Mouse (Mus musculus): ENCODE results near the gene Tmem254c. TPM values are rescaled to one million over a fixed set of nuclear protein-coding genes. Genes with fewer than 3 reads are reported as not detected.
"Not testable (repeated sequence)": the region's sequence is repeated elsewhere in the genome, so short reads cannot be mapped to it uniquely, and the experiment has no call there.

Tmem254c gene
- 1 to 10 TPM in 2 of 26 experiments, under 1 TPM in 1, not detected in 23; 0.99 to 4.3 (median 3.1) TPM for total RNA-seq (2018; cell fraction: chromatin; rRNA removed)
- total RNA-seq (2018; cell fraction: cytosol; rRNA removed) = 1 to 10 TPM in 14 of 26 experiments, under 1 TPM in 6, not detected in 6; 0.13 to 5.5 (median 2.3) TPM
- total RNA-seq (2018; cell fraction: nucleus; rRNA removed) = 1 to 10 TPM in 17 of 26 experiments, under 1 TPM in 4, not detected in 5; 0.73 to 4.6 (median 2.3) TPM
- 2.1 to 3.6 TPM in 2 of 3 replicates, not detected in the other for polyA plus RNA-seq (2018)

DNA sequence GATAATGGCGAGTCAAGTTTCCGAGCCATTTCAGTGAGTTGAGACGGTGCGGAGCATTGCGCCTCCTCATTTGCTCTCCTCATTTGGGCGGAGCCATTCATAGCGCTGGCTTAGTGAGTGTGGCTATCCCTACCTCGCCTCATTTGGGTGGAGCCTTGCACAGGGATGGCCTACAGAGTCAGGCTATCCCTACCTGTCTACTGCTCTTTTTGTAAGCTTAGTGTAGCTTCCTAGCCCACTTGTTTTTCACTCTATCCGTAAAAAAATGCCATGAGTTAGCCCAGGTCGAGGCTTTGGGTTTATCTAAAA lies at the start of gene Tmem254c:
Gene Tmem254c, minus strand, starts transcription at position 31 of the 309 bp plus-strand sequence.
- H3K36me3 ChIP-seq (ENCODE audit: inconsistent target); H3K27ac ChIP-seq; H3K79me2 ChIP-seq (ENCODE audit: inconsistent target); H3K4me3 ChIP-seq (ENCODE audit: inconsistent target): not testable (repeated sequence)
- no CpG with 5 or more reads among the region's 10 CpGs for WGBS (ENCODE audit: missing documents)

GRCm38 (mm10) chr14:26097622-26098021 lies 30.5 kb upstream of the Tmem254c start:
- not testable (repeated sequence) for H3K79me2 ChIP-seq (ENCODE audit: inconsistent target); H3K27ac ChIP-seq; H3K4me3 ChIP-seq (ENCODE audit: inconsistent target); H3K36me3 ChIP-seq (ENCODE audit: inconsistent target)
- no CpG with 5 or more reads among the region's 3 CpGs for WGBS (ENCODE audit: missing documents)

GRCm38 (mm10) chr14:26081997-26082396 lies 14.8 kb upstream of the Tmem254c start, which contains the start of gene Cphx3:
Gene Cphx3 (plus strand): TSS chr14:26082297.
- WGBS (ENCODE audit: missing documents) = no CpG with 5 or more reads among the region's 1 CpGs
- not testable (repeated sequence) for H3K79me2 ChIP-seq (ENCODE audit: inconsistent target); H3K27ac ChIP-seq; H3K4me3 ChIP-seq (ENCODE audit: inconsistent target); H3K36me3 ChIP-seq (ENCODE audit: inconsistent target)

GRCm38 (mm10) chr14:26081216-26081615 lies 14.1 kb upstream of the Tmem254c start, which contains the start of gene Cphx2:
Gene Cphx2 (plus strand): TSS chr14:26081516.
- H3K79me2 ChIP-seq (ENCODE audit: inconsistent target); H3K36me3 ChIP-seq (ENCODE audit: inconsistent target); H3K27ac ChIP-seq; H3K4me3 ChIP-seq (ENCODE audit: inconsistent target): not testable (repeated sequence)
- WGBS (ENCODE audit: missing documents) = no CpG with 5 or more reads among the region's 6 CpGs

DNA sequence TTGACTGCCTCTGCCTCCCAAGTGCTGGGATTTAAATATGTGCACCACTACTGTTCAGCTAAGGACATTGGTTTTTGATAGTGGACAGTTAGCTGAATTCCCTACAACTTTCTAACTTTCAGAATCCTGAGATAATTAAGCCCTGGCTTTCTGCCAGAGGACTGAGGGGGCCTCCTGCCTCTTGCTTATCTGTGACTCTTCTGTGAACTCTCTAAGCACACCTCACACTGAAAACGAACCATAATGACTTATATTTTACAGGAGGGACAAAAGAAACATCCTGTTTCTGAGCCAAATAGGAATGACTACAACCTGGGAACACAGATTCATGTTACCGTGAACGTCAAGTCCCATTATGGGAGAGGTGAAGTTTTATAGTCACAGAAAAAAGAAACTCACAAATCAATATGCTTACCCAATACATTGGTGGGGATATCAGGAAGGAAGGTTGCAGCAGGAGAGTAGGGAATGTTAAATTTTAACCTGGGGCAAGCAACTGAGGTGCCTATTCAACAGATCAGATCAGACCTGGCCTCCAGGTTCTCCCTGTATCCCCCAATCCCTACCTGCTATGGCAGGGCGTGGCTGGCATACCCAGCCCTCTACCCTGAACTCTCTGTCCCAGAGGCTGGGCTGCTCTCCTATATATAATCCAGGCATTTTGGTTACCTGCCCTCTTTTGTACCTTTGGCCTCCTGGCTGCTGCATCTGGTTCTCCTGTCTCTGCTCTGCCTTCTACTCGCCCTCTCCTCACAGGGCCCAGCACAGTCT lies 9.7 kb upstream of the Tmem254c start:
- WGBS (ENCODE audit: missing documents) = no CpG with 5 or more reads among the region's 5 CpGs
- not testable (repeated sequence) for H3K79me2 ChIP-seq (ENCODE audit: inconsistent target)

DNA sequence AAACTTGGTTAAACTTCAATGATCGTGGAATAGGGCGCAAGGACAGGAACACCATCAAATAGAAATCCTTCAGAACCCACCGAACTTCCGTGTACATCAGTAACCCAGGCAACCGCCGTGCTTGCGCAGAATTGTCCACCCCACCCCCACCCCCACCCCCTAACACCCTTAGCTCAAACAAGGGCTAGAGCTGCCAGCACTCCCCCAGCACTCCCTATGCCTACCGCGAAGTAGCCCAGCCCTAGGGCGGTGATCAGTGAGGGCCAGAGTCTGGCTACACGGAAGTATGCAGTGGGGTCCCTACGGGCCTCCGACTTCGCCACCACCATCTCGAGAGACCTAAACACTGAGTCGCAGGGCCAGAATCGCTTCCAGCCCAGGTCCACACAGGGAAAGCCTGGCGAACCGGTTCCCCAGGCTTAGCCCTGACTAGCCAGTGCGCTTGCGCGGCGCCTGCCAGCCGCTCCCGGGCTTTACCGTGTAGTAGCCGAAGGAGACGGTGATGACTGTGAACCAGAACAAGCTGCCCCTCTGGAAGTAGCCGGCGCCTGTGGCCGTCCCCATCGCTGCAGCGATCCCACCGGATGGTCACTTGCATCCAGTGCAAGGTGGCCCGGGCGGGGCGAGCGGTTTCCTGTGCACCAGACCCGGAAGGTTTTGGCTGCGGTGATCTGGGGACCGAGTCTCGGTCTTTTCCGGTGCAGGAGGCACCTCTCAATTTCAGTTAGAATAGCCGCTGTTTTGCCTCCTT lies 406 bp downstream of the Tmem254c start:
- not testable (repeated sequence) for H3K4me3 ChIP-seq (ENCODE audit: inconsistent target); H3K27ac ChIP-seq; H3K79me2 ChIP-seq (ENCODE audit: inconsistent target); H3K36me3 ChIP-seq (ENCODE audit: inconsistent target)
- WGBS (ENCODE audit: missing documents) = no CpG with 5 or more reads among the region's 44 CpGs

More for the DNA sequence above, 9.7 kb upstream of the Tmem254c start:
- not testable (repeated sequence) for H3K27ac ChIP-seq; H3K36me3 ChIP-seq (ENCODE audit: inconsistent target); H3K4me3 ChIP-seq (ENCODE audit: inconsistent target)

GRCm38 (mm10) chr14:26059362-26059761 lies 7.8 kb downstream of the Tmem254c start:
- H3K4me3 ChIP-seq (ENCODE audit: inconsistent target); H3K36me3 ChIP-seq (ENCODE audit: inconsistent target): not testable (repeated sequence)
- no CpG with 5 or more reads among the region's 6 CpGs for WGBS (ENCODE audit: missing documents)

GRCm38 (mm10) chr14:26058184-26058583 lies 9.0 kb downstream of the Tmem254c start:
- not testable (repeated sequence) for H3K79me2 ChIP-seq (ENCODE audit: inconsistent target); H3K36me3 ChIP-seq (ENCODE audit: inconsistent target); H3K27ac ChIP-seq; H3K4me3 ChIP-seq (ENCODE audit: inconsistent target)
- no CpG with 5 or more reads among the region's 3 CpGs for WGBS (ENCODE audit: missing documents)

More at GRCm38 (mm10) chr14:26059362-26059761, 7.8 kb downstream of the Tmem254c start:
- not testable (repeated sequence) for H3K27ac ChIP-seq; H3K79me2 ChIP-seq (ENCODE audit: inconsistent target)

- H3K4me3 ChIP-seq (ENCODE audit: inconsistent target) = not testable (repeated sequence)
- no CpG with 5 or more reads among the region's 9 CpGs for WGBS (ENCODE audit: missing documents)
Observed at GRCm38 (mm10) chr14:26048767-26049166, 18.4 kb downstream of the Tmem254c start.

GRCm38 (mm10) chr14:26047026-26047425 lies 20.1 kb downstream of the Tmem254c start:
- not testable (repeated sequence) for H3K36me3 ChIP-seq (ENCODE audit: inconsistent target); H3K27ac ChIP-seq; H3K79me2 ChIP-seq (ENCODE audit: inconsistent target); H3K4me3 ChIP-seq (ENCODE audit: inconsistent target)
- no CpG with 5 or more reads among the region's 8 CpGs for WGBS (ENCODE audit: missing documents)

More at GRCm38 (mm10) chr14:26048767-26049166, 18.4 kb downstream of the Tmem254c start:
- H3K27ac ChIP-seq; H3K36me3 ChIP-seq (ENCODE audit: inconsistent target); H3K79me2 ChIP-seq (ENCODE audit: inconsistent target): not testable (repeated sequence)

DNA sequence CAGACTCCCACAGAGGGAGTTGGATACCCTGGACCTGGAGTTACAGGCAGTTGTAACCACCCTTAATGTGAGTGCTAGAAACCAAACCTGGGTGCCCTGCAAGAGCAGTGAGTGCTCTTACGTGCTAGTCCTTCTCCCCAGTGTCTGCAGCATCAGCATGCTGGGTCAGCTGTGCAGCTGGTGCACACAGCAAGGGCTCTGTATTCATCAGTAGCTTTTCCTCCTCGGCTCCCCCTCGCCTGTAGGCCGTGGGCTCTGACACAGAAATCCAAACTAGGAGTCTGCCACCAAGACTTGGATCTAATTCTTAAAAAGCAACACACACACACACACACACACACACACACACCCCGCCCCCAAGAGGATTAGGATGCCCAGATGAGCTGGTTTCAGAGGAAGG lies 22.1 kb downstream of the Tmem254c start:
- H3K79me2 ChIP-seq (ENCODE audit: inconsistent target); H3K4me3 ChIP-seq (ENCODE audit: inconsistent target); H3K36me3 ChIP-seq (ENCODE audit: inconsistent target); H3K27ac ChIP-seq: not testable (repeated sequence)
- no CpG with 5 or more reads among the region's 5 CpGs for WGBS (ENCODE audit: missing documents)

GRCm38 (mm10) chr14:26042611-26043010 lies 24.5 kb downstream of the Tmem254c start, which contains the start of gene Gm9780:
Gene Gm9780 (minus strand): TSS chr14:26042711.
- H3K27ac ChIP-seq; H3K4me3 ChIP-seq (ENCODE audit: inconsistent target); H3K79me2 ChIP-seq (ENCODE audit: inconsistent target); H3K36me3 ChIP-seq (ENCODE audit: inconsistent target): not testable (repeated sequence)
- WGBS (ENCODE audit: missing documents) = no CpG with 5 or more reads among the region's 26 CpGs

DNA sequence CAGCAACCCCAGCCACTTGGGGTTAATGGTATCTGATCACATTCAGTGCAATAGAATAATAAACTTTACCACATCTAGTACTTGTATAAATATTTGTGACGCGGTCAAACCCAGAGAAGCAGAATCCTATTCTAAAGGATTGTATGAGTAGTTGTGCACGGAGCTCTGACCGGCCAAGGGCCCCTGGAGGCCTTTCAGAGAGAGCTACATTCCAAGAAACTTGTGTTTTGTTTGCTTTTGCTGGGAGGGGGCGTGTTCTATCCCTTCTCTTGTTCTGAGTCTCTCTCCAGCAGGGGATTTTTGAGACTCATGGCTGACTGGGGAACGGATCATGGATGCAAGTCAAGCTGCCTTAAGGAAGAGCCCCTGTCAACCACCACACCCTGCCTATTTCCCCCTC lies 31.7 kb downstream of the Tmem254c start:
- no CpG with 5 or more reads among the region's 6 CpGs for WGBS (ENCODE audit: missing documents)
- not testable (repeated sequence) for H3K27ac ChIP-seq

DNA sequence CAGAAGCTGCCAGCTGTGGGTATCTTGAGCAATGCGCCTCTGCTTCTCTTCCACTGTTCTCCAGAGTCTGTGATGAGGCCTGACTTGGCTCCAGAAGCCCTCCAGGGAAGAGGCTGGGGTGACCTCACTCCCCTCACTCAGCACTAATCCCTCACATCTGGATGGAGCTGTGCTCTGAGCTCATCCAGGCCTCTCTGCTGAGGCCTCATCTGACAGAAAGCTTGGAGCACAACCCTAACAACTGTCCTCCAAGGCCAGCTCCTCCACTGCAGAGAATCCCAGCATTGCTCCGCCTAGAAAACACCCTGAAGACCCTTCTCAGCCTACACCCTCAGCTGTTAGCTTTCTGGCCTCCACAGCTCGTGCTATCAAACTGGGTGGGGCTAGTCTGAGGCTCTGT lies 32.8 kb downstream of the Tmem254c start:
- not testable (repeated sequence) for H3K79me2 ChIP-seq (ENCODE audit: inconsistent target); H3K27ac ChIP-seq; H3K4me3 ChIP-seq (ENCODE audit: inconsistent target); H3K36me3 ChIP-seq (ENCODE audit: inconsistent target)
- no CpG with 5 or more reads among the region's 3 CpGs for WGBS (ENCODE audit: missing documents)

More for the DNA sequence above, 31.7 kb downstream of the Tmem254c start:
- H3K36me3 ChIP-seq (ENCODE audit: inconsistent target); H3K4me3 ChIP-seq (ENCODE audit: inconsistent target); H3K79me2 ChIP-seq (ENCODE audit: inconsistent target): not testable (repeated sequence)

- H3K27ac ChIP-seq; H3K36me3 ChIP-seq (ENCODE audit: inconsistent target); H3K4me3 ChIP-seq (ENCODE audit: inconsistent target); H3K79me2 ChIP-seq (ENCODE audit: inconsistent target): not testable (repeated sequence)
- no CpG with 5 or more reads among the region's 12 CpGs for WGBS (ENCODE audit: missing documents)
Observed at GRCm38 (mm10) chr14:26025653-26026052, 41.5 kb downstream of the Tmem254c start.
